Mouse (Mus musculus) G1E (cell line): ENCODE measurements around the gene Pknox2. TPM values are rescaled to one million over a fixed set of nuclear protein-coding genes. Genes with fewer than 3 reads are reported as not detected.

Experiments
- ATAC-seq: 2 replicates; pipeline ENCODE4 v1.8.0; 2016; ENCODE audit warnings: mild to moderate bottlenecking; ENCODE audit not compliant: insufficient number of reproducible peaks, poor library complexity, low FRiP score, severe bottlenecking; ENCODE audit errors: extremely low read depth
- DNase-seq: peaks from one replicate; pipeline ENCODE4 v3.0.0; 2012; ENCODE audit warnings: low spot score
- H3K27me3 ChIP-seq: 2 replicates; pipeline ENCODE4 v1.6.1; 2012; ENCODE audit warnings: mild to moderate bottlenecking, low read length, inconsistent platforms; ENCODE audit not compliant: insufficient read depth
- H3K36me3 ChIP-seq: replicated peaks from 2 replicates; pipeline ENCODE3; 2012; ENCODE audit warnings: mild to moderate bottlenecking, inconsistent platforms
- H3K4me1 ChIP-seq: 2 replicates; pipeline ENCODE4 v1.6.1; 2012; ENCODE audit warnings: low read depth, low read length, inconsistent platforms, mixed read lengths; ENCODE audit not compliant: insufficient read depth
- H3K4me3 ChIP-seq: 2 replicates; pipeline ENCODE4 v1.5.1; 2012; ENCODE audit warnings: low read depth, mild to moderate bottlenecking, inconsistent platforms, low read length, moderate library complexity, mixed read lengths
- H3K9me3 ChIP-seq: replicated peaks from 2 replicates; pipeline ENCODE4 v1.6.1; 2012; ENCODE audit warnings: inconsistent platforms
- CTCF ChIP-seq: IDR thresholded peaks from 2 replicates; pipeline ENCODE4 v1.5.1; 2012; ENCODE audit warnings: low read depth, low read length, inconsistent platforms, mixed read lengths
- GATA1 ChIP-seq: IDR thresholded peaks from 2 replicates; pipeline ENCODE4 v1.6.1; 2012; ENCODE audit warnings: borderline replicate concordance, low read length, inconsistent platforms, mixed read lengths
- GATA2 ChIP-seq: IDR thresholded peaks from 2 replicates; pipeline ENCODE4 v1.6.1; 2012; ENCODE audit warnings: low read depth, low read length, inconsistent platforms, borderline replicate concordance
- POLR2AphosphoS5 ChIP-seq: IDR thresholded peaks from 2 replicates; pipeline ENCODE4 v1.6.1; 2012; ENCODE audit warnings: low read depth, low read length, inconsistent platforms; ENCODE audit not compliant: insufficient replicate concordance
- TAL1 ChIP-seq: conservative IDR thresholded peaks from 2 replicates; pipeline ENCODE4 v1.6.1; 2012; ENCODE audit warnings: low read depth, low read length, inconsistent platforms, mixed read lengths
- polyA plus RNA-seq: library from polyadenylated mRNA; stranded (reverse); fragments of >175 nt; gene quantifications from 2 replicates; pipeline ENCODE4 v1.2.3, GENCODE M21; 2012
- total RNA-seq, 2 experiments: library from RNA; stranded (forward) in 1 of 2; stranded (reverse) in 1 of 2; fragments of 200-1000 nt in 1 of 2; fragments of >200 nt in 1 of 2; fragmentation: Nextera tagmentation in 1 of 2; gene quantifications; 2 replicates each; pipeline ENCODE4 v1.2.3; 2014 to 2017

The Pknox2 gene
- total and polyA plus RNA-seq, 3 experiments, result 0.27 to 1.4 TPM; not detected in 1

GRCm38 (mm10) chr9:37146603-37147358 is 426 bp downstream of the Pknox2 start:
- TF ChIP-seq GATA1 (no peak), TAL1 (no peak), POLR2AphosphoS5 (no peak), GATA2 (no peak), CTCF (no peak)
- no peak overlapping the region for H3K4me3 ChIP-seq
- ATAC-seq, result no peak

GRCm38 (mm10) chr9:37146353-37146602 is 929 bp downstream of the Pknox2 start:
- H3K4me3 ChIP-seq, result no peak overlapping the region
- ATAC-seq (no peak), DNase-seq (no peak)
- no peaks in the 10 kb centered on the region for H3K36me3 ChIP-seq
- H3K9me3 ChIP-seq, result no peaks in the 10 kb centered on the region
- no peak for TF ChIP-seq TAL1
- TF ChIP-seq GATA1, result no peak
- no peak for TF ChIP-seq GATA2
- TF ChIP-seq POLR2AphosphoS5, result no peak
- TF ChIP-seq CTCF, result no peak
- peaks cover 16% of the 10 kb centered on the region; the same call in 1 of the 2 replicates for H3K27me3 ChIP-seq
- H3K4me1 ChIP-seq, result no peaks in the 10 kb centered on the region

More at GRCm38 (mm10) chr9:37146603-37147358, 426 bp downstream of the Pknox2 start:
- H3K27me3 ChIP-seq, result peaks cover 16% of the 10 kb centered on the region; the same call in 1 of the 2 replicates
- no peaks in the 10 kb centered on the region for H3K9me3 ChIP-seq
- no peaks in the 10 kb centered on the region for H3K36me3 ChIP-seq
- DNase-seq, result no peak
- no peaks in the 10 kb centered on the region for H3K4me1 ChIP-seq

GRCm38 (mm10) chr9:37145616-37146352 is 1.4 kb downstream of the Pknox2 start:
- DNase-seq, result no peak
- Histone ChIP-seq H3K4me1 (no peaks in the 10 kb centered on the region), H3K36me3 (no peaks in the 10 kb centered on the region), H3K9me3 (no peaks in the 10 kb centered on the region), H3K27me3 (peaks cover 16% of the 10 kb centered on the region; the same call in 1 of the 2 replicates), H3K4me3 (no peak overlapping the region)
- TF ChIP-seq TAL1 (no peak), POLR2AphosphoS5 (no peak), GATA2 (no peak), GATA1 (no peak), CTCF (no peak)
- ATAC-seq, result no peak

GRCm38 (mm10) chr9:37145151-37145615 is 2.0 kb downstream of the Pknox2 start:
- no peak overlapping the region for H3K4me3 ChIP-seq
- DNase-seq (no peak), ATAC-seq (no peak)
- H3K27me3 ChIP-seq, result peaks cover 16% of the 10 kb centered on the region; the same call in 1 of the 2 replicates
- H3K9me3 ChIP-seq, result no peaks in the 10 kb centered on the region
- no peak for TF ChIP-seq GATA2
- no peak for TF ChIP-seq GATA1
- TF ChIP-seq POLR2AphosphoS5, result no peak
- TF ChIP-seq TAL1, result no peak
- TF ChIP-seq CTCF, result no peak
- no peaks in the 10 kb centered on the region for H3K4me1 ChIP-seq
- H3K36me3 ChIP-seq, result no peaks in the 10 kb centered on the region

- Histone ChIP-seq H3K9me3 (no peaks in the 10 kb centered on the region), H3K36me3 (no peaks in the 10 kb centered on the region), H3K4me3 (no peak overlapping the region), H3K4me1 (no peaks in the 10 kb centered on the region), H3K27me3 (peaks cover 16% of the 10 kb centered on the region; the same call in 1 of the 2 replicates)
- TF ChIP-seq TAL1, result no peak
- TF ChIP-seq GATA2, result no peak
- TF ChIP-seq GATA1, result no peak
- no peak for TF ChIP-seq POLR2AphosphoS5
- no peak for TF ChIP-seq CTCF
- DNase-seq (no peak), ATAC-seq (no peak)
Observed at GRCm38 (mm10) chr9:37144696-37145095, 2.5 kb downstream of the Pknox2 start.

GRCm38 (mm10) chr9:37144251-37144650 is 3.0 kb downstream of the Pknox2 start:
- no peak for DNase-seq
- Histone ChIP-seq H3K4me3 (no peak overlapping the region), H3K9me3 (no peaks in the 10 kb centered on the region), H3K4me1 (no peaks in the 10 kb centered on the region), H3K27me3 (peaks cover 16% of the 10 kb centered on the region; the same call in 1 of the 2 replicates), H3K36me3 (no peaks in the 10 kb centered on the region)
- no peak for ATAC-seq
- TF ChIP-seq POLR2AphosphoS5 (no peak), TAL1 (no peak), GATA2 (no peak), GATA1 (no peak), CTCF (no peak)
